Mouse (Mus musculus) CD4-positive helper T cell, adult 2 months (primary cell): Measurements from ENCODE around the gene Borcs6.
A peak's percentile ranks its signal among the peaks of the same experiment; 100 is the strongest.
"Not testable (repeated sequence)": the region's sequence is repeated elsewhere in the genome, so short reads cannot be mapped to it uniquely, and the experiment has no call there.

Source experiments
- DNase-seq: peaks from one replicate; pipeline ENCODE4 v3.0.0-alpha.2; 2012; ENCODE audit warnings: low read depth, missing footprints, low spot score

Borcs6 gene

DNA sequence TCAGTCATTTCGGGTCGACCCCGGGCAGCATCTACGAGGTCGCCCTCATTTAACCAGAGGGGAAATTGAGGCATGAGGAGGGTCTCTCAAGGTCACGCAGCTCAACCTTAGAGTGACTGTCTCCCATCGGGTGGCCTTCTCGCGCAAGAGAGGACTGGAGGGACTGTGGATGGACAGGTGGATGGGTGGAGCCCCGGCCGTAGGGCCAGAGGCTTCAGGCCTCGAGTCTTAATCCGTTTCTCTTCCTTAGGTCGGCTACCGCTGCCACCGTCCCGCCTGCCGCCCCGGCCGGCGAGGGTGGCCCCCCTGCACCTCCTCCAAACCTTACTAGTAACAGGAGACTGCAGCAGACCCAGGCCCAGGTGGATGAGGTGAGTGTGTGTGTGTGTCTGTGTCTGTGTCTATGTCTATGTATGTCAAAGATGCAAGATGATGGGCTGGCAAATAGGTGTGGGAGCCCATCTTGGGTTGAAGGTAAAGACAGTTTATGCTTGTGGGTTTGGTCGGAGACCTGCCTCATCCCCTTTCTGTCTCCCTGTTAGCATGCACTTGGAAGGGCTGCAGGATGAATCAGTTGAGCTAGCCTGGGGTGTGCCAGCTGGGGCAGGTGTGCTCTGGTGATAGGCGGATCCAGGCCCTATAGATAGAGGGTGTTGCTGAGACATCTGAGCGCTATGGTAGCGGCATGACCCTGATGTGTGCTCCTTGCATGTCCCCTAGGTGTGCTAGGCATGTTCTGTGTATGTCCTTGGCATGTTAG lies 29.5 kb downstream of the Borcs6 start:
- peak; percentile 54 for DNase-seq

DNA sequence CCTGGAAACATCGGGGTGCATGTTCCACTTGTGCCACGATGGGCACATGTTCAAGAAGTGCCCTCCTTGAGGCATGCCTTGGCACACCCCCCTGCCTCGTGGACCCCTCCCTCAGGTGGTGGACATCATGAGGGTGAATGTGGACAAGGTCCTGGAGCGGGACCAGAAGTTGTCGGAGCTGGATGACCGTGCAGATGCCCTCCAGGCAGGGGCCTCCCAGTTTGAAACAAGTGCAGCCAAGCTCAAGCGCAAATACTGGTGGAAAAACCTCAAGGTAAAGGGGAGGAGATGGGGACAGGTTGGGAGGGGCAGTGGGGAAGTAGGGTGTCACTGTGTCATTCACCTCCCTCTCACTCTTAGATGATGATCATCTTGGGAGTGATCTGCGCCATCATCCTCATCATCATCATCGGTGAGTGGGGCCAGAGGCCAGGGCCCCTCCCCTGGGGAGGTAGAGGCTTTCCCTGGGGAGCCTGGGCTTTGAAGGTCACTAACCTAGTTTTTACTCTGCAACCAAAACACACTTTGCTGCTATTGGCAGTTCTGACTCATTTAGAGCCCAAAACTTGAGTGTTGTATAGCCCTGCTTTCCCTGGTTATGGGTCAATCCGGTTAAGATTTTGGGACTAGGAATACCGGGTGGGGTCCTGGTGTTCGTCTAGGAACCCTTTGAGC lies 30.2 kb downstream of the Borcs6 start:
- DNase-seq, result no peak

DNA sequence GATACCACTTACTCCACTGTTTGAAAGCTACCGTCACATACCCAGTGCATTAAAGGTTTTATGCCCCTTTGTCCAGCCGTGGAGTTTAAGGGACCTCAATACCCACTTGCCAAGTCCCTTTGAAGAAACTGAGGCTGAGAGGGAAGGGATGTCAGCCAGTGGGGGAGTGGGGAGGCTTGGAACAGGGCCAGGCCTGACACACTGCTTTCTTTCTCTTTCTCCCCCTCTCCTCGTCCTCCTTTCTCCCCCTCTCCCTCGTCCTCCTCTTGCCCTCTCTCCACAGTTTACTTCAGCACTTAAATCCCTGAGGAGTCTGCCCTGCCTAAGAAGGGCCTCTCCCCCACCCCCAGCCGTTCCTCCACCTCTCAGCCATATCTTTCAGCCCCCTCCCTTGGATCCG lies 30.9 kb downstream of the Borcs6 start:
- DNase-seq, result no peak

DNA sequence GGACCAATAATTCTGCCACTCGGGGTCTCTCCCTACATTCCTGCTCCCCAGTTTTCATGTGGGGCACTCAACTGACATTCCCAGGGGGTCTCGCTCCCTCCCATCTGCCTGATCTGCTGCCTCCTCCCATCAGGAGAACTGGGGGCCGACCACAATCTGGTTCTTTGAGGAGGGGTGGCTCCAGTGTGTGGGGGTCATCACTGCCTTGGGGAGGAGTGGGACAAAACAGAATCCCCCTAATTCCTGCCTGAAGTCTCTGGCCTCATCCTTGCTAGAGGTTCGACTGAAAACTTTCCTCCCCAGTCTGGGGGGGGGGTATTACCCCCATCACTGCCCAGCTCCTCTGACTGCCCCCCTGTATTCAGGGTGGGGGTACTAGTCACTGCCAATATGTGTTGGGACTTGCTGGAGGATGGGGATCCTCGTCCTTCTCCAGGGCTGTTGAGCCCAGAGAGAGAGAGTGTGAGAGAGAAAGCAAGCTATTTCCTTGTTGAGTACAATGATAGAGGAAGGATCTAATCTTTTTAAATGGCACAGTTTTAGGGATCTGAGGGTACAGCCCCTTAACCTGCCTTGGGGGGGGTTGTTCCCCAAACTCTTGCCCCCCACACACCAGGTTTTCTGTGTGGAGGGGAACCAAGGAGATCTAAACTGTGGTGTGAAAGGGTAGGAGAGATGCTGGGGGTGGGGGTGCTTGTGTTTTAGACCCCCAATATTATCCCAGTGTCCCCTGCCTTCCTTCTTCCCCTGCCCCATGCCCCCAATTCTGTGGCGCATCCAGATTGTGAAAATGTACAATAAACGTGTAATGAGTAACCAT lies 32.3 kb downstream of the Borcs6 start:
- DNase-seq, result no peak

DNA sequence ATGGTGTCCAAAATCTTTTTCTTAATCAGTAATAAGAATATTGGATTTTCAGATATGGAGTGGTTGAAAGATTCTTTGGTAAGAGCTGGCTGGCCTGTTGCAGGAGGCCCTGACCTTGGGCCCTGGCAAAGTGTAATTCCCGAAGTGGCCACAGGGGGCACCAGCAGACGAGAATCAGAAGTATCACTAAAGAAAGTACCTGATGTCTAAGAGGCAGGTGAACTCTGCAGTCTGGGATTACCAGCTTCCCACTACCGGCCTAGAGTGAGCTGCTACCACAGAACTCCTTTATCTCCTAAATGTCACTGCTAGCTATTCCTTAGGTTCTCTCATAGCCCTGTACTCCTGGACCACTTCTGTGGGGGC lies 32.9 kb downstream of the Borcs6 start:
- DNase-seq, result peak; percentile 87

DNA sequence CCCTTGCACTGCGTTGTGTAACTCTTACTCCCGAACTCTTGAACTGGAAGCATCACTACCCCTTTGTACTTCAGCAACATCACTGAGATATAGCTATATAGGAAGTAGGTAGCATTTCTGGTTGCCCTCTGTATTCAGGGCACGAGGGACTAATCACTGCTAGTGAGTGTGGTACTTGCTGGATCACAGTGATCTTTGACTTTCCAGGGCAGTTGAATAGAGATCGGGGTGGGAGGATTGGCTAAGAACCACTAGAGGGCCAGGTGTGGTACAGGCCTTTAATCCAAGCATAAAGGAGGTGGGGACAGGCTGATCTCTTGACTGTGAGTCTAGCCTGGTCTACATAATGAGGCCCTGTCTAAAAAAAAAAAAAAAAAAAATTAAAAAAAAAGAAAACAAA lies 33.4 kb downstream of the Borcs6 start:
- DNase-seq, result peak; percentile 67

DNA sequence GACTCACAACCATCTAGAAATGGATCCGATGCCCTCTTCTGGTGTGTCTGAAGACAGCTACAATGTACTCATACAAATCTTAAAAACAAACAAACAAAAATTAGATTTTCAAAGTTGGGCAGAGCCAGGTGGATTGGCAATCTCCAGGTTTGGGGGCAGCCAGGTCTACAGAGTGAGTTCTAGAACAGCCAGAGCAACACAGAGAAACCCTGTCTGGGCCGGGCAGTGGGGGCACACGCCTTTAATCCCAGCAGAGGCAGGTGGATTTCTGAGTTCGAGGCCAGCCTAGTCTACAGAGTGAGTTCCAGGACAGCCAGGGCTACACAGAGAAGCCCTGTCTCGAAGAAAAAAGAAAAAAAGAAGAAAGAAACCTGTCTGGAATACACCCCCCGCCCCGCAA lies 34.3 kb downstream of the Borcs6 start:
- DNase-seq, result not testable (repeated sequence)

DNA sequence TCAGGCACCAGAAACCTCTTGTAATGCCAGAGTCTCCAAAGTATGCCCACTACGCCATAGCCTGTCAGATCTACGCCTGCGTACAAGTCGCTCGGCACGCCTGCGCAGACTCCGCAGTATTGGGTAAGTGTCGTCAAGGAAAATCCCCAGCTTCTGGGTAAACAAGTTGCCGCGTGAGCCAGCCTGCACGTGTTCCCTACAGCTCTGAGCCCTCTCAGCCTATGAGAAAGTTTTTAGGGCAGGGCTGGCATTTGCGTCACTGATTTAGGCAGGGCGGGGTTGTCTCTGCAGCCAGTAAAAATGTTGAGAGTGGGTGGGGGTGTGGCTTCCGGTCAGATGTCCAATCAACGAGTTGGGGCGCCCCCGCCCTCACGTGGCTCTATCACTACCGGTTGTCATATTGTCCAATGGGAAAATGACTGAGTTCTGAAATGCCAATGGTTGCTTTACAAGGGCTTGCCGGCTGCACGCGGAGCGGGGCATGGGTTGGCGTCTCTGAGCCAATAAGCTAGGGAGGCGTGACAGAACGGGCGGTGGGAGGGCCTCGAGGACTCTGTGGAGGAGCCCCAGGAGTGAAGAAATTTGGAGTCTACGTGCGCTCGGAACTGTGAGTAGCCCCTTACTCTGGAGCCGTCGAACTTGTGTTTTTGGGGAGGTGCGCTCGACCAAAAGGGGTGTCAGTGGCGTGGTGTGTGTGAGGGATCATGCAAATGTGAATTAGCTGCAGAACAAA lies 35.3 kb downstream of the Borcs6 start, which contains the start of gene Per1:
Gene Per1 (plus strand): TSS at position 521 of the 733 bp plus-strand sequence.
- peak; percentile 100 for DNase-seq

DNA sequence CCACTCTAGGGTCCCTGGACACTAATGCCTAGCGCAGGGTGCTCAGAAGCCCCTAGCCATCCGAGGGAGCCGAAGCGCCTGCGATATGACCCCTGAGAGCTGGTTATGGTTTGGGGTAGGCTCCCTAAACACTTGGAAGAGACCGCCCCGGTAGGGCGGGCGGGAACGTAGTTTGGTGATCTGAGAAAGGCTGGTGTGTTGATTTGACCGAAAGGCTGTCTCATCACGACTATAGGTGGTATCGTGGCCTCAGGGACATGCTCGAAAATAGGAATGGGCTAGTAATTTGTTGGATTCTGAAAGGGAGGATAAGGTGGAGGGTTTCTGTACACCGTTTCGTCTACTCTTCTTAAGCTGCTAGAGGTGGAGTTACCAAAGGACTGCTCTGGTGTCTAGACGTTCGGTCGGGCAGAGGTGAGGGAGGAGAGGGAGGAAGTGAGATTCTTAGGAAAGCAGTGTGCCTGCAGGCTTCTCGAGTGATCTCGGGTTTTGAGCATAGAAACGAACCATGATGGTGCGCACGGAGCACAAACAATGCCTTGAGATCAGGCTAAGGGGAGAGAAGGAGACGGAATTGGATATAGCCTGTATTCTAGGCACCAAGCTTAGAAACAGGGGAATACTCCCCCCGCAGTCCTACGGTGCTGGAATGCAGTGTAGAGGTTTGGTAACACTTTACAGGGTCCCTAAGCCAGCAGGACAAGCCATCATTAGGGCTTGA lies 36.2 kb downstream of the Borcs6 start:
- peak; percentile 84 for DNase-seq

DNA sequence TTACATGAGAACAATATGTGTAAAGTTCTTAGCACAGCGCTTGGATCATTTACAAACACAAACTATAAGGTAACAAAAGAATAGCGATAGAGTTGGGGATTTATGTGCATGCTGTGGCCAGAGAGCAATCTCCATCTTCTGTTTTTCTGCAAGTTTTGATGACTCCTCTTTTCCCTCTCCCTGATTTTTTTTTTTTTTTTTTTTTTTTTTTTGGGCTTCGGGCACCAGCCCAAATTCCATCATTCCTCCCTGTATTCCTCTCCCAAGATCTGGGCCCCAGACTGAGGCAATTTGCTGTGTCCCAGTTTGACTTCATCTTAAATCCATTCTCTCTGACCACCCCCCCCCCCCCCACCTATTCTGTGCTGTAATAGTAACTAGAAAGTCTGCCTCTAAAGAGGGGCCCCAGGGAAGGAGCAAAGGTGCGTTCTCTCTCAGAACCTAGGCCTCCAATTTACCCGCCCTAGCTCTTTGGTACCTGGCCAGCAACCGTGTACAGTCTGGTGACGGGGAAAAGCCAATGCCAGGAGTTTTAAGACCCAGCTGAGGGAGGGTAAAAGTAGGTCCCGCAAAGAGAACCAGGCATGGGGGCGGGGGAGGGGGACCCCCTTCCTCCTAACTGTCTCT lies 37.0 kb downstream of the Borcs6 start:
- DNase-seq, result no peak

DNA sequence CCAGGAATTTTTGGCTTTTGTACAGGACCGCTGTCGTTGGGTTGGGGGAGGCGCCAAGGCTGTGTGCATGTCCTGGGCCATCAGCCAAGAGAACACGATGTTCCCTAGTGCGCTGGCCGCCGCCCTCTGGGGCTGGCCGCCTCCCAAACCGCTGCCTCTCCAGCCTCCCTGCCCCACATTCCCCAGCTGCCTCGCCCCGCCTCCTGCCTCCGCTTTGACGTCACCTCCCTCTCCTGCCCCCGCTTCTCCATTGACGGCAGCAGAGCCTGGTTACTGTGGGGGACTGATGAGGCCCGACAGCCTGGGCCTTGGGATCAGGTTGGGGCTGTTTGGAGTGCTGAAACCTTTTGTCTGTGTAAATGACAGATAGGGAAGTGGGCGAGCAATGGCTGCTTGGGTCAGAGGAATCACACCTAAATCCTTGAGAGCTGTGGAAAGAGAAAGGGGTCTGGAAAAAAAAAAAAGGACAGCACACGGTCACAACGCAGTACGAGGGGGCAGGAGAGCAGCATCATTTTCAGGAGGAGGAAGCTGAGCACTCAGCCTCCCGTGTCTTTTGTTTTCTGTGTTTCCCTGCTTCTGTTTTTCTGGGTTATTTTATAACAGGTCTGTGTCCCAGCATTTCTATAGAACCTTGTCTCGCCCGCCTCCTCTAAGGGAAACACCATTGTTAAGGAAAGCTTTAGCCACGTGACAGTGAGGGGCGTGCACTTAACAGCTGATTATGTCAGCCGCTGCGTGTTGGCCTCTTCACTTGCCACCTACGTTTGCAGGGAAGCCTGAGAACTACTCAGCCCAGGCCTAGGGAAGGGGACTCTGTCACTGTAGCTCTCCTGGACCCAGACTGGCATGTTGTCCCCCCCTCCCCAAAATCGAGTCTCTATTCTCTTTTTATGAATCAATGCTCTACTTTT lies 37.7 kb downstream of the Borcs6 start:
- peak; percentile 93 for DNase-seq

DNA sequence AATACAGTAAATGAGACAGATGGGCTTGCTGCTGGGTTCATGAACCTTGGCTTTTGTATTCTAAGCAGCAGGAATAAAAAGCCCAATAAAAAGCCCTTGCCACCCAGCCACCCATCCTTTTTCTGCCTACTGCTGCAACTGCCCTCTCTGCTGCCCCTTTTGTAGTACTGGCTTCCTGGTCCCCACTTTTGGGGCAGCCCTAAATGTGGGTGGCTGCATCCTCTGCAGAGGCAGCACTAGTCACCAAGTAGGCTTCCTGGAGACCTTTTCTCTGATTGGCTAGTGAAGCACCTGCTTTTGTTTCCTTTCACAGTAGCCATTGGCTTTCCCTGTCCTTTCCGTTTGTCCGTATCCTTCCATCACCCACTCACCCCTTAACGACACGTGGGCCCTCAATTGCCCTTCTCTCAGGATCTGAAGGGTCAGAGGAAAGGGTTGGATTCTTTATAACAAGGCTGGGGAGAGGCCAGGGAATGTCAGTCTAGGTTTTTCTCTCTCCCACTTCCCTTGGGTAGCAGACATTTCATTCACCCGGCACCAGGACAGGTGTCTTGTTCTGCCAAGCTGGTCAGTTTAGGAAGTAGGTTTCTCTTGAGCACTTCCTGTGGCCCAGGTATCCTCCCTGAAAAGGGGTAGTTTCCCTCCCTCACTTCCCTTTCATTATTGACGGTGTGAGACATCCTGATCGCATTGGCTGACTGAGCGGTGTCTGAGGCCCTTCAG lies 38.7 kb downstream of the Borcs6 start:
- DNase-seq, result peak; percentile 85

DNA sequence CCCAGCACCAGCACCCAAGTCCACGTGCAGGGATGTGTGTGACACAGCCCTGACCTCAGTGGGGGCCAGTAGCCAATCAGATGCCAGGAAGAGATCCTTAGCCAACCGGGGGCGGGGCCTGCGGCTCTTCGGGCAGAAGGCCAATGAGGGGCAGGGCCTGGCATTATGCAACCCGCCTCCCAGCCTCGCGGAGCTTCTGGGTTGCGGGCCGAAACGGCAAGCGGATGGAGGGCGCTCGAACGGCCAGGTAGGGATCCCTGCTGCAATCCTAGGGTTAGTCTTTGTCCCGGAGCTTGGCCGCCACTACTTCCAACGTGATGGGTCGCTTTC lies 39.2 kb downstream of the Borcs6 start:
- peak; percentile 97 for DNase-seq

DNA sequence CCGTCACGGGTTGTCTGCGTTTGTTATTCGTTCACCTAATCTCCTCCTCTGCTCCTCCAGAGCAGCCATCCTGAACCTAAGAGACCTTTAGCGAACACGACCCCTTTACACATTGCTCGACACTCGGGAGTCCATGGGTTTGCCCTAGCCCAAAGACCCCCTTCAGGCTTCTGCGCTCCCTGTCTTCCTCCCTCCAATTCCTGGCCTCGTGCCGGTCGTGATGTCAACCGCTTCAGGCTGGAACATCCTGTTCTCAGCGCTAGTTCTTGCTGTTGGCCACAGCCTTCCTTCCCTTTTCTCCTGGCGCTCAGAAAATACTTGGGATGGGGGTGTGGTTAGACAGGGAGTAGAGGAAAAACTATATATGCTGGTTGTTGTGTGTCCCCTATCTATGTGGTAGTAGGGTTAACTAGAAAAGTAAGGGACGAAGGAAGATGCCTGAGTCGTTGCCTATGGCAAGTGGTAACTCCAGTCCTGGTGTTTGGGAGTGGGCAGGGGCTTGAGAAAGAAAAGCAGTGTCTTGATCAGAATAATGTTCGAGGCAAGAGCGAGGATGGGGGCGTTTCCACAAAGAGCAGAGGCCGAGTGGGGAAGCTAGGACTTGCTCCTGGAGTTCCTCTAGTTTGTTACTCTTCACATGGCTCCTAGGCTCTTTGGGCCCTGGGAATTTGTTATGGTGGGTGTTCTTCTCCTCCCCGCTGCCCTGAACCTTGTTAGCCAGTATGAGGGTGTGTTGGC lies 39.8 kb downstream of the Borcs6 start:
- DNase-seq, result no peak

DNA sequence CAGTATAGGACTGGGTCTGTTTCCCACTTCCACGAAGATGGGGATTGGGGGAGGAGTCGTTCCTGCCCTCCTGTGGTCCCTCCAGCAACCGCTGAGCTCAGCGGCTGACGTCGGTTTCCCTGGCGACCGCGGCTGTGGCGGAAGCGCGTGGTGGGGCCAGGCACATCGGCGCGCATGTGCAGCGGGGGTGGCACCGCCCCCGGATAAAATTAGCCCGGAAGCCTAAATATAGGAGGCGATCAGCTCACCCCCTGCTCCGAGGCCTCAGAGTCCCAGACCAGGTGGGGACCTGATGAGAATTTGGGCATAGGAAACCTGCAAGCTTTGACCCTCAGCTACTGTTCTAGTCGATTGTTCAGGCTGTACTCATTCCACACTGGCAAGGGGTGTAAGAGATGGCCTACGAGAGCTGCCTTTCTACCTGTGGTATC lies 40.4 kb downstream of the Borcs6 start:
- DNase-seq, result peak; percentile 96

DNA sequence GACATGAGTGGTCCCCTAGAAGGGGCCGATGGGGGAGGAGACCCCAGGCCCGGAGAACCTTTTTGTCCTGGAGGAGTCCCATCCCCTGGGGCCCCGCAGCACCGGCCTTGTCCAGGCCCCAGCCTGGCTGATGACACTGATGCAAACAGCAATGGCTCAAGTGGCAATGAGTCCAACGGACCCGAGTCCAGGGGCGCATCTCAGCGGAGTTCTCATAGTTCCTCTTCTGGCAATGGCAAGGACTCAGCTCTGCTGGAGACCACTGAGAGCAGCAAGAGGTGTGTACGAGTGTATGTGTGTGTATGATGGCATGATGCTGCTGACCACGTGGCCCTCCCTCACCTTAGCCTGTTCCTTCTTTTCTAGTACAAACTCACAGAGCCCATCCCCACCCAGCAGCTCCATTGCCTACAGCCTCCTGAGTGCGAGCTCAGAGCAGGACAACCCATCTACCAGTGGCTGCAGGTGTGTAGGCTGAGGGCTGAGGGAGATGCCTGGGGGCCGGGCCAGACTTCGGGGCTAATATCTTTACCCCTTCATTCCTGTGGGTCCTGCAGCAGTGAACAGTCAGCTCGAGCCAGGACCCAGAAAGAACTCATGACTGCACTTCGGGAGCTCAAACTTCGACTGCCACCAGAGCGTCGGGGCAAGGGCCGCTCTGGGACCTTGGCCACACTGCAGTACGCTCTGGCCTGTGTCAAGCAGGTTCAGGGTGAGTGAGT lies 41.3 kb downstream of the Borcs6 start:
- DNase-seq, result peak; percentile 23

DNA sequence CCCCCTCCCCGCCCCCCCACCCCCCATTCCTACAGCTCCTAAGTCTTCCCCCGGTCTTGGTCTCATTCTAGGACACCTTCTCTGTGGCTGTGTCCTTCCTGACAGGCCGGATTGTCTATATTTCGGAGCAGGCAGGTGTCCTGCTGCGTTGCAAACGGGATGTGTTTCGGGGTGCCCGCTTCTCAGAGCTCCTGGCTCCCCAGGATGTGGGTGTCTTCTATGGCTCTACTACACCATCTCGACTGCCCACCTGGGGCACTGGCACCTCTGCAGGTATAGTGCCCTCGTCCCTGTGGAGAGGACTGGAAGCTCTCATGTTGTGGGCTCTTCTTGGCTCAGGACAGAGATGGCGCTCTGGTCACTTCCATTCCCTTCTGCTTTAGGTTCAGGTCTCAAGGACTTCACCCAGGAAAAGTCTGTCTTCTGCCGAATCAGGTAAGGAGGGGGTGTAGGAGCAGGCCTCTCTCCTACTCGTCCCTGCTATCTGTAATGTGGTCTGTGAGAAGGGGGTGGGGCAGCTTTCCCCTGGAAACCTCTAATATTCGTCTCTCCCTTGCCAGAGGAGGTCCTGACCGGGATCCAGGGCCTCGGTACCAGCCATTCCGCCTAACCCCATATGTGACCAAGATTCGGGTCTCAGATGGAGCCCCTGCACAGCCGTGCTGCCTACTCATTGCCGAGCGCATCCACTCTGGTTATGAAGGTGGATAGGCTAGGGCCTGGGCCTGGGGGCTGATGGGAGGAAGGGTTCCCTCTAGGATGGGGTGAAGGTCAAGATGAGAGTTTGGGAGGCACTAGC lies 42.3 kb downstream of the Borcs6 start:
- peak; percentile 9 for DNase-seq
